Mouse (Mus musculus) macrophage (primary cell): ENCODE results near the gene Sgms1. TPM values are rescaled to one million over a fixed set of nuclear protein-coding genes. Genes with fewer than 3 reads are reported as not detected.
A peak's percentile ranks its signal among the peaks of the same experiment; 100 is the strongest.
"Not testable (repeated sequence)": the region's sequence is repeated elsewhere in the genome, so short reads cannot be mapped to it uniquely, and the experiment has no call there.

Source experiments
- H3K27ac ChIP-seq: fragments of 350-480 bp; formaldehyde crosslinking; 2 replicates; pipeline ENCODE4 v1.9.0; 2021
- H3K36me3 ChIP-seq: fragments of 350-480 bp; formaldehyde crosslinking; 2 replicates; pipeline ENCODE4 v1.9.0; 2021; ENCODE audit errors: inconsistent target
- H3K4me3 ChIP-seq: fragments of 350-480 bp; formaldehyde crosslinking; 2 replicates; pipeline ENCODE4 v1.9.0; 2021; ENCODE audit errors: inconsistent target
- H3K79me2 ChIP-seq: fragments of 350-480 bp; formaldehyde crosslinking; 2 replicates; pipeline ENCODE4 v1.9.0; 2021; ENCODE audit errors: inconsistent target
- WGBS: methylation state at CpG from one replicate; pipeline ENCODE4 v1.1.7; 2026; ENCODE audit warnings: inconsistent platforms; ENCODE audit not compliant: missing documents; 5-methylcytosine and 5-hydroxymethylcytosine counted together
- polyA plus RNA-seq: library from polyadenylated mRNA; stranded (reverse); fragments of 250-400 nt; gene quantifications from 3 replicates; pipeline ENCODE4 v1.2.4, GENCODE M21; 2018; ENCODE audit warnings: inconsistent platforms

Gene Sgms1
- polyA plus RNA-seq, 1 experiment from 2014 or later, result 20.7 TPM

- Histone ChIP-seq H3K27ac (no peak overlapping the region), H3K4me3 (no peak overlapping the region), H3K79me2 (no peaks in the 10 kb centered on the region), H3K36me3 (no peaks in the 10 kb centered on the region)
- 90% methylated on average over 5 of the region's 6 CpGs for WGBS
Observed at GRCm38 (mm10) chr19:32117484-32118018, 272.0 kb downstream of the Sgms1 start.

- WGBS, result 4% methylated on average over 8 of the region's 8 CpGs
- no peak overlapping the region for H3K4me3 ChIP-seq
- H3K36me3 ChIP-seq, result no peaks in the 10 kb centered on the region
- H3K27ac ChIP-seq, result peak overlapping the region; percentile 29
- H3K79me2 ChIP-seq, result no peaks in the 10 kb centered on the region
Observed at GRCm38 (mm10) chr19:32111866-32112790, 277.4 kb downstream of the Sgms1 start.

GRCm38 (mm10) chr19:32107771-32108306, 281.7 kb downstream of the Sgms1 start, which contains the start of gene Asah2:
TSS of gene Asah2 (minus strand) at chr19:32108211.
- H3K4me3 ChIP-seq, result peak within 1 kb of the TSS; percentile 45
- peak within 1 kb of the TSS; percentile 33; the same call in 1 of the 2 replicates for H3K27ac ChIP-seq
- 1% methylated on average over 28 of the region's 28 CpGs for WGBS
- no peaks in the 10 kb centered on the region for H3K79me2 ChIP-seq
- H3K36me3 ChIP-seq, result no peaks in the 10 kb centered on the region

GRCm38 (mm10) chr19:32106750-32107149, 282.8 kb downstream of the Sgms1 start:
- WGBS, result 97% methylated on average over 2 of the region's 2 CpGs
- Histone ChIP-seq H3K36me3 (no peaks in the 10 kb centered on the region), H3K4me3 (peak overlapping the region; percentile 45; the same call in 1 of the 2 replicates)

GRCm38 (mm10) chr19:32104217-32104616, 285.3 kb downstream of the Sgms1 start:
- H3K4me3 ChIP-seq, result no peak overlapping the region
- no peaks in the 10 kb centered on the region for H3K79me2 ChIP-seq
- 97% methylated on average over 4 of the region's 4 CpGs for WGBS
- H3K27ac ChIP-seq, result no peak overlapping the region
- no peaks in the 10 kb centered on the region for H3K36me3 ChIP-seq

More at GRCm38 (mm10) chr19:32106750-32107149, 282.8 kb downstream of the Sgms1 start:
- H3K79me2 ChIP-seq, result no peaks in the 10 kb centered on the region
- H3K27ac ChIP-seq, result no peak overlapping the region

- Histone ChIP-seq H3K36me3 (no peaks in the 10 kb centered on the region), H3K27ac (no peak overlapping the region), H3K4me3 (no peak overlapping the region), H3K79me2 (no peaks in the 10 kb centered on the region)
- 68% methylated on average over 9 of the region's 9 CpGs for WGBS
Observed at GRCm38 (mm10) chr19:32102976-32103300, 286.6 kb downstream of the Sgms1 start.

GRCm38 (mm10) chr19:32102294-32102975, 287.1 kb downstream of the Sgms1 start:
- H3K4me3 ChIP-seq, result no peak overlapping the region
- H3K79me2 ChIP-seq, result no peaks in the 10 kb centered on the region
- no peaks in the 10 kb centered on the region for H3K36me3 ChIP-seq
- no peak overlapping the region for H3K27ac ChIP-seq
- 87% methylated on average over 18 of the region's 18 CpGs for WGBS

GRCm38 (mm10) chr19:32098582-32098981, 290.9 kb downstream of the Sgms1 start:
- Histone ChIP-seq H3K36me3 (no peaks in the 10 kb centered on the region), H3K27ac (no peak overlapping the region), H3K4me3 (no peak overlapping the region), H3K79me2 (no peaks in the 10 kb centered on the region)
- 92% methylated on average over 3 of the region's 3 CpGs for WGBS

- Histone ChIP-seq H3K79me2 (no peaks in the 10 kb centered on the region), H3K4me3 (no peak overlapping the region), H3K27ac (no peak overlapping the region), H3K36me3 (no peaks in the 10 kb centered on the region)
- WGBS, result 98% methylated on average over 4 of the region's 4 CpGs
Observed at GRCm38 (mm10) chr19:32092358-32092757, 297.2 kb downstream of the Sgms1 start.

- no peak overlapping the region for H3K27ac ChIP-seq
- H3K4me3 ChIP-seq, result no peak overlapping the region
- WGBS, result 93% methylated on average over 4 of the region's 4 CpGs
- H3K79me2 ChIP-seq, result no peaks in the 10 kb centered on the region
- H3K36me3 ChIP-seq, result no peaks in the 10 kb centered on the region
Observed at GRCm38 (mm10) chr19:32090804-32091203, 298.7 kb downstream of the Sgms1 start.

- 90% methylated on average over 1 of the region's 1 CpGs for WGBS
- H3K36me3 ChIP-seq, result no peaks in the 10 kb centered on the region
- no peak overlapping the region for H3K27ac ChIP-seq
- H3K4me3 ChIP-seq, result no peak overlapping the region
- H3K79me2 ChIP-seq, result no peaks in the 10 kb centered on the region
Observed at GRCm38 (mm10) chr19:32088570-32088969, 300.9 kb downstream of the Sgms1 start.

GRCm38 (mm10) chr19:32087736-32088470, 301.6 kb downstream of the Sgms1 start:
- no peak overlapping the region for H3K27ac ChIP-seq
- H3K36me3 ChIP-seq, result no peaks in the 10 kb centered on the region
- 85% methylated on average over 6 of the region's 6 CpGs for WGBS
- no peaks in the 10 kb centered on the region for H3K79me2 ChIP-seq
- no peak overlapping the region for H3K4me3 ChIP-seq

GRCm38 (mm10) chr19:32084813-32085212, 304.7 kb downstream of the Sgms1 start:
- H3K79me2 ChIP-seq, H3K36me3 ChIP-seq: not testable (repeated sequence)
- 93% methylated on average over 1 of the region's 1 CpGs for WGBS

More at GRCm38 (mm10) chr19:32084813-32085212, 304.7 kb downstream of the Sgms1 start:
- not testable (repeated sequence) for H3K4me3 ChIP-seq, H3K27ac ChIP-seq
